Mouse (Mus musculus) forebrain, embryonic 16.5 days (tissue): ENCODE results near the gene Daam2. TPM values are rescaled to one million over a fixed set of nuclear protein-coding genes. Genes with fewer than 3 reads are reported as not detected.
"Not testable (repeated sequence)": the region's sequence is repeated elsewhere in the genome, so short reads cannot be mapped to it uniquely, and the experiment has no call there.

Experiments used
- ATAC-seq: fragments of 200-750 bp; cut with Nextera tagmentation; 2 replicates; pipeline ENCODE4 v1.8.0; 2017; ENCODE audit warnings: mild to moderate bottlenecking, moderate library complexity
- H3K27ac ChIP-seq: fragments of 300-500 bp; sonication (generic); 2 replicates; pipeline ENCODE4 v1.5.1; 2014; ENCODE audit warnings: low read length, control low read depth
- H3K27me3 ChIP-seq: fragments of 300-500 bp; sonication (generic); replicated peaks from 2 replicates; pipeline ENCODE4 v1.6.1; 2014; ENCODE audit warnings: low read length; ENCODE audit not compliant: control insufficient read depth, insufficient read depth
- H3K36me3 ChIP-seq: fragments of 300-500 bp; sonication (generic); 2 replicates; pipeline ENCODE4 v1.6.1; 2014; ENCODE audit not compliant: control insufficient read depth, insufficient read depth
- H3K4me1 ChIP-seq: fragments of 300-500 bp; sonication (generic); replicated peaks from 2 replicates; pipeline ENCODE4 v1.6.1; 2014; ENCODE audit warnings: low read length; ENCODE audit not compliant: control insufficient read depth, insufficient read depth
- H3K4me2 ChIP-seq: fragments of 300-500 bp; sonication (generic); 2 replicates; pipeline ENCODE4 v1.6.1; 2014; ENCODE audit warnings: mild to moderate bottlenecking, low read length, control low read depth
- H3K4me3 ChIP-seq: fragments of 300-500 bp; sonication (generic); replicated peaks from 2 replicates; pipeline ENCODE4 v1.5.1; 2014; ENCODE audit warnings: mild to moderate bottlenecking, low read length, control low read depth
- H3K9ac ChIP-seq: fragments of 300-500 bp; sonication (generic); replicated peaks from 2 replicates; pipeline ENCODE4 v1.6.1; 2014; ENCODE audit warnings: low read depth, low read length, control low read depth
- H3K9me3 ChIP-seq: fragments of 300-500 bp; sonication (generic); 2 replicates; pipeline ENCODE4 v1.6.1; 2016; ENCODE audit warnings: low read length; ENCODE audit not compliant: control insufficient read depth
- WGBS: fragments of 180-500 bp; shearing (Covaris S2); extraction: QIAGEN DNeasy Blood & Tissue Kit; methylation state at CpG from one replicate; pipeline ENCODE4 v1.1.7; 2014; 5-methylcytosine and 5-hydroxymethylcytosine counted together
- polyA plus RNA-seq: library from polyadenylated mRNA; unstranded; fragments of >200 nt; fragmentation: Nextera tagmentation; extraction: Ambion mirVana; gene quantifications from 2 replicates; pipeline ENCODE4 v1.2.1, GENCODE M21; 2015

The Daam2 gene
- polyA plus RNA-seq, 1 experiment from 2014 or later, result 1.6 TPM

DNA sequence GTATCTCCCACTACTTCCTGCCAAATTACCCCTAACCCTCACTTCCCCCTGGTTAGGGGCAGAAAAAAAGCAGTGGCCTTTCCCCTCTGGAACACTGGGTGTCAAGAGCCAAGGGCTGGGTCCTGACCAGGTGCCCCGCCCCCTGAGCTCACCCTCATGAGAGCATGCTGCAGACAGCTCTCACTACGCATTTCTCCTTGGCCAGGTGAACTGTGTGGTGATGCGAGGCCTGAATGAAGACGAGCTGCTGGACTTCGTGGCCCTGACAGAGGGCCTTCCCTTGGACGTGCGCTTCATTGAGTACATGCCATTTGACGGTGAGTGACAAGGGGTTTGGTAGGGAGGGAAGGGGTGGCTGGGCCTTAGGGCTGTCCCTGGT is 114.9 kb downstream of the Daam2 start:
- WGBS, result 88% methylated on average over 8 of the region's 8 CpGs
- Histone ChIP-seq H3K27ac (peak overlapping the region; percentile 47), H3K27me3 (no peaks in the 10 kb centered on the region), H3K4me2 (no peak overlapping the region), H3K4me3 (no peak overlapping the region), H3K4me1 (peaks cover 5% of the 10 kb centered on the region; the same call in 1 of the 2 replicates), H3K36me3 (no peaks in the 10 kb centered on the region), H3K9me3 (no peaks in the 10 kb centered on the region), H3K9ac (no peak overlapping the region)
- no peak for ATAC-seq

- H3K36me3 ChIP-seq, result no peaks in the 10 kb centered on the region
- H3K27ac ChIP-seq, result peak overlapping the region; percentile 47
- no peaks in the 10 kb centered on the region for H3K27me3 ChIP-seq
- no peak overlapping the region for H3K4me2 ChIP-seq
- 69% methylated on average over 8 of the region's 9 CpGs for WGBS
- no peak overlapping the region for H3K4me3 ChIP-seq
- no peaks in the 10 kb centered on the region for H3K9me3 ChIP-seq
- no peak overlapping the region for H3K9ac ChIP-seq
- ATAC-seq, result peak; percentile 75
- H3K4me1 ChIP-seq, result peaks cover 5% of the 10 kb centered on the region; the same call in 1 of the 2 replicates
These were observed 115.4 kb downstream of the Daam2 start for GRCm38 (mm10) chr17:49448570-49449229.

GRCm38 (mm10) chr17:49442841-49443240 is 121.3 kb downstream of the Daam2 start:
- H3K4me1 ChIP-seq, H3K9me3 ChIP-seq, H3K36me3 ChIP-seq, ATAC-seq, H3K9ac ChIP-seq, H3K4me3 ChIP-seq, H3K27ac ChIP-seq, H3K4me2 ChIP-seq, H3K27me3 ChIP-seq: not testable (repeated sequence)
- 89% methylated on average over 3 of the region's 3 CpGs for WGBS

- Histone ChIP-seq H3K36me3 (peaks cover 2% of the 10 kb centered on the region; the same call in 1 of the 2 replicates), H3K9ac (no peak overlapping the region), H3K27me3 (no peaks in the 10 kb centered on the region), H3K4me1 (no peaks in the 10 kb centered on the region), H3K27ac (no peak overlapping the region), H3K9me3 (no peaks in the 10 kb centered on the region), H3K4me3 (no peak overlapping the region), H3K4me2 (no peak overlapping the region)
- no peak for ATAC-seq
- WGBS, result 90% methylated on average over 14 of the region's 14 CpGs
These were observed 123.6 kb downstream of the Daam2 start for GRCm38 (mm10) chr17:49440331-49441130.

- WGBS, result 91% methylated on average over 4 of the region's 4 CpGs
- Histone ChIP-seq H3K36me3 (peaks cover 7% of the 10 kb centered on the region; the same call in 1 of the 2 replicates), H3K4me1 (no peaks in the 10 kb centered on the region), H3K4me2 (no peak overlapping the region), H3K27ac (no peak overlapping the region), H3K4me3 (no peak overlapping the region), H3K27me3 (no peaks in the 10 kb centered on the region), H3K9me3 (no peaks in the 10 kb centered on the region), H3K9ac (no peak overlapping the region)
- ATAC-seq, result no peak
These were observed 124.4 kb downstream of the Daam2 start for GRCm38 (mm10) chr17:49439706-49440105.

DNA sequence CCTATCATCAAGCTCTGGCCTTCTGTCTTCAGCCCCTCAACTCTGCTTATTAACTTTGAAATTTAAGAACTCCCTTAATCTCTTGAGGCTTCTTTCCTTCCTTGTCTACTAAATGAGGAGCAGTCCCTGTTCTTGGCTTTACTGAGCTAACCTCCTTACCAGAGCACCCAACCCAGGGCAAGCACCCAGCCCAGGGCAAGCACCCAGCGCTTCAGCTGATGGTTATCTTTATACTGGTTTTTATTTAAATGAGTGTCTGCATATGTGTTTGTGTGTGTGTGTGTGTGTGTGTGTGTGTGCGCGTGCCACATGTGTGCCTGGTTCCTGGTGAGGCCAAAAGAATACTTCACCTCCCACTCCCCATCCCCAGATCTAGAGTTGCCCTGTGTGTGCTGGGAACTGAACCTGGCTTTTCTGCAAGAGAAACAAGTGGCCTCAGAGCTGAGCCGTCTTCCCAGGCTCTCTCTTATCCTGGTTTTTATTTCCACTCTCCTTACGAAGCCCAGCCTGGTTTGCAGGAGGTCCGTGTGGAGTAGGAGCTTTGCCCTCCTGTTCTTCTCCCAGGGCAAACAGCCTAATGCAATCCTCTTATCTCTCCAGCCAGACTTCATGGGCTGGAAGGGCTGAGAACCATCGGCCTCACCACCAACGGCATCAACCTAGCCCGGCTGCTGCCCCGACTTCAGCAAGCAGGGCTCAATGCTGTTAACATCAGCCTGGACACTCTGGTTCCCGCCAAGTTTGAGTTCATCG is 125.1 kb downstream of the Daam2 start:
- H3K4me1 ChIP-seq, result no peaks in the 10 kb centered on the region
- WGBS, result 89% methylated on average over 12 of the region's 12 CpGs
- ATAC-seq, result no peak
- H3K4me2 ChIP-seq, result no peak overlapping the region
- H3K4me3 ChIP-seq, result no peak overlapping the region
- H3K27me3 ChIP-seq, result no peaks in the 10 kb centered on the region
- H3K9ac ChIP-seq, result no peak overlapping the region
- H3K9me3 ChIP-seq, result no peaks in the 10 kb centered on the region
- peaks cover 7% of the 10 kb centered on the region; the same call in 1 of the 2 replicates for H3K36me3 ChIP-seq
- H3K27ac ChIP-seq, result no peak overlapping the region

- H3K9me3 ChIP-seq, ATAC-seq: not testable (repeated sequence)
These were observed 126.8 kb downstream of the Daam2 start for GRCm38 (mm10) chr17:49437306-49437705.

DNA sequence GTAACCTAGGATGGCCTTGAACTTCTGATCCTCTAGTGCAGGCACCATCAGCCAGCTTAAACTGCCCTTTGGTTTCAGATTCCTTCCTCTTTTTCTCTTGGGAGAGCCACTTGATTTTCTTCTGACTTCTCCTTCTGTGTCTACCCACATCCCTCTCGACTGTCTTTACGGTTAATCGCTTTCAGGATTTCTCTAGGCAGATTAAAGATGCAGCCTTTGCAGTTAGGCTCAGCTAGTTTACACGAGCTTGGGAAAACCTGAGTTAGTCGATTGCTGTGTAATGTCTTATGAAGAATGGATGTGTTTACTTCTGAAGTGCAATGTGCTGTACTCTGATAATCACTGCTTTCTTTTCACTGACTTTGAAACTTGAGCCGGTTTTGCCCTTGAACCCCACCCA is 127.5 kb downstream of the Daam2 start:
- WGBS, result 87% methylated on average over 6 of the region's 6 CpGs
- Histone ChIP-seq H3K9me3 (no peaks in the 10 kb centered on the region), H3K4me3 (no peak overlapping the region), H3K27ac (no peak overlapping the region), H3K9ac (no peak overlapping the region), H3K4me1 (no peaks in the 10 kb centered on the region), H3K4me2 (no peak overlapping the region), H3K36me3 (peaks cover 7% of the 10 kb centered on the region; the same call in 1 of the 2 replicates), H3K27me3 (no peaks in the 10 kb centered on the region)
- no peak for ATAC-seq

More at GRCm38 (mm10) chr17:49437306-49437705, 126.8 kb downstream of the Daam2 start:
- not testable (repeated sequence) for H3K9ac ChIP-seq, H3K27me3 ChIP-seq, H3K4me3 ChIP-seq, H3K27ac ChIP-seq, H3K4me2 ChIP-seq, H3K4me1 ChIP-seq, H3K36me3 ChIP-seq

DNA sequence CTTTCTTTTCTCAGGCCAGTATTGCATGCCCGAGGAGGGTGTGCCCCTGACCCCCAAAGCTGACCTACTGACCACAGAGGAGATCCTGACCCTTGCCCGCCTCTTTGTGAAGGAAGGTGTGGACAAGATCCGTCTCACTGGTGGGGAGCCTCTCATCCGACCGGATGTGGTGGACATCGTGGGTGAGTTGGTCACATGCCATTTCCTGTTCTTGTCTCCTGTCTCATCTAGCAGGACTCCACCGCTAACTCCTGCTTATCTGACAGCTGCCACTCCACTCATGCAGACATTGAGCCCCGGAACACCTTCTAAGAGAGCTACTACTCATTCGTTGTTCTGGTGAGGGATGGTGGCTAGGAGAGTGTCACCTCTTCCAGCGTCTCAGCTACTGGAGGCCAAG is 129.1 kb downstream of the Daam2 start:
- Histone ChIP-seq H3K36me3 (peaks cover 7% of the 10 kb centered on the region; the same call in 1 of the 2 replicates), H3K4me3 (no peak overlapping the region), H3K4me2 (no peak overlapping the region), H3K9ac (no peak overlapping the region), H3K27me3 (no peaks in the 10 kb centered on the region), H3K27ac (no peak overlapping the region), H3K9me3 (no peaks in the 10 kb centered on the region), H3K4me1 (peaks cover 3% of the 10 kb centered on the region; the same call in 1 of the 2 replicates)
- WGBS, result 96% methylated on average over 10 of the region's 10 CpGs
- ATAC-seq, result no peak
